Mouse (Mus musculus) T-helper 17 cell (primary cell): ENCODE data around the gene Dnajb1.

Experiments
- in situ Hi-C, 2 experiments: fragments of 300-600 bp; cut with MboI, MseI; formaldehyde crosslinking; loops; 1 replicate in 1 of 2; 2 replicates in 1 of 2; pipeline ENCODE4 v1.15.1; 2025; ENCODE audit warnings: high pct_unique_total_duplicates in 2 of 2

The Dnajb1 gene

DNA sequence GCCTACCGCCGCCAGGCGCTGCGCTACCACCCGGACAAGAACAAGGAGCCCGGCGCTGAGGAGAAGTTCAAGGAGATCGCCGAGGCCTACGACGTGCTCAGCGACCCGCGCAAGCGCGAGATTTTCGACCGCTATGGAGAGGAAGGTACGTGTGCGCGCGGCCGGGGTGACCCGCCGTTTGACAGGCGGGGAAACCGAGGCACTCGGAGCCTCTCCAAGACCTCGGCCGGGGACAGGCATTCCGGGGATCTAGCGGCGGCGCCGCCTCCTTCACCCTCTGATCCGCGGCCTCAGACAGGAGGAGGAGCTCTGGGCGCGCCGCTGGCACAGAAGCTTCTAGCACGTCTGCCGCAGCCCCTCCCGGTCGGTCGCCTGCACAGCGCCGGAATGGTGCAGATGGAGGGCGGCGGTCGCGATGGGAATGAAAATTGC is 421 bp downstream of the Dnajb1 start:
- in situ Hi-C loops = loop anchor here (5.0 to 25.0 kb wide), 4 partner anchors 44 to 1596 kb away; partner anchors contain the start of gene Gipc1 (in 1 of the 2)

DNA sequence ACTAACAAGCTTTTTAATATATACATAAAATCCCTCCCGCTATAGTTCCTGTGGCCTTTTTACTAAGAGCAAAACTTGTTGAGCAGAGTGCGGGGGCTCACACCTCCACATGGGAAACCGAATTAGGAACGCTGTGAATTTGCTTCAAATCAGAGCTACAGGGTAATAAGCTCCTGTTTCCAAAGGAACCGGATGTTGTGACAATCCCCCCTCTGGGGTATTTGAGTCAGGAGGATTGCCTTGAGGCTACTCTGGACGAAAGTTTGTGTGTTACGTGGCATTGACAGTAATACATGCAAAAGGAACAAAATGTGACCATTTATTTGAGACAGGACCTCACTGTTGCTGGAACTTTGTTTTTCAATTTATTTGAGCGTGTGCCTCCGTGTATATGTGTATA is 1.1 kb downstream of the Dnajb1 start:
- in situ Hi-C loops = loop anchor here (5.0 to 25.0 kb wide), 4 partner anchors 43 to 1597 kb away; partner anchors contain the start of gene Gipc1 (in 1 of the 2)

DNA sequence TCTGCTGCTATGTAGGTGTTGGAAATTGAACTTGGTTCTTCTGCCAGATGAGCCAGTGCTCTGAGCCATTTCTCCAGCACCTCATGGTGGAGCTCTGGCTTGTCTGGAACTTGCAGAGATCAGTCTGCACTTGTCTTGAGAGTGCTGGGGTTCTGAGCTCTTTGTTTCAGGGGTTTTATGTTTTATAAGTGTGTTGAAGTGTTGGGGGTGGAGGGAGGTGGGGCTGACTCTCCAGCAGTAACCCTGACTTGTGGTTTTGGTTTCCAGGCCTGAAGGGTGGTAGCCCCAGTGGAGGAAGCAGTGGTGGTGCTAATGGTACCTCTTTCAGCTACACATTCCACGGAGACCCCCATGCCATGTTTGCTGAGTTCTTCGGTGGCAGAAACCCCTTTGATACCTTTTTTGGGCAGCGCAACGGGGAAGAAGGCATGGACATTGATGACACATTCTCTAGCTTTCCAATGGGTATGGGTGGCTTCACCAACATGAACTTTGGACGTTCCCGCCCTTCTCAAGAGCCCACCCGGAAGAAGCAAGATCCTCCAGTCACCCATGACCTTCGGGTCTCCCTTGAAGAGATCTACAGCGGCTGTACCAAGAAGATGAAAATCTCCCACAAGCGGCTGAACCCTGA is 1.7 kb downstream of the Dnajb1 start:
- in situ Hi-C loops = loop anchor here (5.0 to 25.0 kb wide), 4 partner anchors 43 to 1597 kb away; partner anchors contain the start of gene Gipc1 (in 1 of the 2)

DNA sequence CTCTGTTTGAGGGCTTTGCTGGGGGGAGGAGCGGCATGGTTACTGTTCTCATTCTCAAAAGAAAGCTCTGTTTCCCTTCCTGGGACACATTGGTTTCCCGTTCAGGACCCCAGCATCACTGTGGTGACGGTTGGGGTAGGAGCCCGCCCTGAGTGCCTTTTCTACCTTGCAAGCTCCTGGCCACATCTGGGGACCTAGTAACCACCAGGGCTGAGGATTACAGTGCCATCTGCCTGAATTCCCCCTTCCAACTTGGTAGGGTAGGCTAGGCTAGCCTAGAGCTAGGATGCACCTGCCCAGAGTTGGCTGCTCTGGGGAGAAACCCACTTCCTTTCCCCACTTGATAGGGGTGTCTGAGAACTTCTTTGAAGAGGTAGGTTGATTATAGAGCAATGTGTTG is 3.9 kb downstream of the Dnajb1 start:
- in situ Hi-C loops = loop anchor here in 1 of 2 experiments (25.0 kb wide), 1 partner anchor 1600 kb away; no protein-coding TSS in a partner anchor

DNA sequence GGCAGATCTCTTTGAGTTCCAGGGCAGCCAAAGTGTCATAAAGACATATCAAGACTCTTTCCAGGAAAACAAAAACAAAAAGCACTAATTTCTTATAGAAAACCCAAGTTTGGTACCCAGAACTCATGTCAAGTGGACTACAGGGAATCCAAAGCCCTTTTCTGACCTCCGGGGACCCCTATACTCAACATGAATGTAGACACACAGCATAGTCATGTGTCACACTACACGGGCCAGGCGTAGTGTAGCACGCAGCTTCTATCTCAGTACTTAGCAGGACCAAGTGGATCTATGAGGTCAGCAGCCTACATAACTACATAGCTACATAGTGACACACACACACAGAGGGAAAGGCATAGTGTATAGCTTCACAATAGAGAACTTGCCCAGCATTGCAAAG is 5.7 kb downstream of the Dnajb1 start:
- in situ Hi-C loops = loop anchor here in 1 of 2 experiments (25.0 kb wide), 1 partner anchor 1601 kb away; no protein-coding TSS in a partner anchor

DNA sequence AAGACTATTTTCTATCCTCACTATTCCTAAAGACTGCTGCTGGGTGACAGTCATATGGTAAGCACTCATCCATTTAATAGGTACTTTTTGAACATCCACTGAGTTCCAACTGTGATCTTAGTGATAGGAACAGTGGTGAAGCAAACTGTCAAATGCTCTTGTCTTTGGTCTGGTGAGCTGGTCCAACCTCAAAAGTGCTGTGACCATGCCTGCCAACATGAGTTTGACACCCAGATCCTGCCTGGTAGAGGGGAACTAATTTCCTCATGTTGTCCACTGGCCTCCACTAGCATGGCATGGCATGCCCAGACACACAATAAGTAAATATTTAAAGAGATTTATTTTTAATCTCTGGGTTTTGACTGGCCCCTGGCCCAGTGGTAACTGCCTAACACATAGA is 8.6 kb downstream of the Dnajb1 start:
- in situ Hi-C loops = loop anchor here in 1 of 2 experiments (25.0 kb wide), 1 partner anchor 1604 kb away; no protein-coding TSS in a partner anchor

DNA sequence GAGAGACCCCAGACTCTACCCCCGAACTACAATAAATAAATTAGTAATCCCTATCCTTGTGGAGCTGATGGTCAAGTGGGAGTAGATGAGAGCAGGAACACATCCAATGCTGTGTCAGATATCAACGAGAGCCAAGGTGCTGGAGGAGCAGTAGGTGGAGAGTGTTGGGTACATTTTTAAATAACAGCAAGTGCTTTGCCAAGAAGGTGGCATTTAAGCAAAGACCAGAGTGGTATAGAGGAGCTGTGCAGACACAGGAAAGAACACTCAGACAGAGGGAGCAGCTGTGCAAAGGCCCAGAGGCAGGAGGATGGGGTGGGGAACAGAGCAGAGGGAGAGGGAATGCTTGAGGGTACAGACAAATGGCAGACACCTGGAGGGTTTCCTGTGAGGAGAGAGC is 9.1 kb downstream of the Dnajb1 start:
- in situ Hi-C loops = loop anchor here in 1 of 2 experiments (25.0 kb wide), 1 partner anchor 1605 kb away; no protein-coding TSS in a partner anchor

DNA sequence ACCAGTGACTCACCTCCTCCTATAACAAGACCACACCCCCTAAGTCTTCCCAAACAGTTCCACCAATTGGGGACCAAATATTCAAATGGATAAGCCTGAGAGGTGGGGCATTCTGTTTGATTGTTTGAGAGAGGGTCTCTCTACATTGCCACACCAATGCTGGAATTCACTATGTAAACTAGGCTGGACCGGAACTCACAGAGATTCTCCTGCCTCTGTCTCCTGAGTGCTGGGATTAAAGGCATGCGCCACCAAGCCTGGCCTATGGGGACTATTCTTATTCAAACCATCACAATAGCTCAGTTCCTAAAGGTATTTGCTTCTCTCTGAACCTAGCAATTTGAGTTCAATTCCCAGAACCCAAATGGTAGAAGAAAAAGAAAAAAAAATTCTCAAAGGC is 10.6 kb downstream of the Dnajb1 start:
- in situ Hi-C loops = loop anchor here in 1 of 2 experiments (25.0 kb wide), 1 partner anchor 1606 kb away; no protein-coding TSS in a partner anchor

DNA sequence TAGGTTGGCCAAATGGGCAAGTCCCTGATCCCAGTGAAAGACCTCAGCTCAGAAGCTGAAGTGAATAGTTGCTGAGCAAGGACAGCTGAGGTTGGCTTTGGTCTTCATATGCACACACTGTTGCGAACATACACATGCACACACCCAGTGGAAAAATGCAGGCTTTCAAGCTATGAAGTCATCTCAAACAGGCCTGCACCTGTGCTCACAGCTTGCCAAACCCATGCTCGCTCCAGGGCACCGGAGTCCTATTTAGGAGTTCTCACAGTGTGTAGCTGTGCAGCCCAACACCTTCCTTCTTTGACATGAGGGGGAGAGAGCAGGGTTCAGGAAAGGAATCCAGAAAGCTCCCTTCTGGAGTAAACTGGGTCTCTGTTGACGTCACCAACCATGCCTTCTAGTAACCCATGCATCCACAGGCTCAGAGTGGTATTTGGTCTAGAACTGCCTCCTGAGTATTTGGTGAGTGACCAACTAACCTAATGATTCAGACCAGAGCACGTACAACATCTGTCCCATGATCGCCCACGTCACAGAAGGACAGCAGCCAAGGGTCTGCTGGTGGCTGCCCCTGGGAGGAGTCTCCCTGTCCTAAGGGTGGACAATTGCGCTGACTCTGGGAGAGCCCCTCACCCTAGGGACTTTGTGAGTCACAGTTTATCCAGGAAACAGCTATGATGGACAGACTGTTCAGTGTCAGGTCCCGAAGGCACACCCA is 11.7 kb downstream of the Dnajb1 start:
- in situ Hi-C loops = loop anchor here (10.0 to 25.0 kb wide), 2 partner anchors 135 to 1607 kb away; no protein-coding TSS in a partner anchor

DNA sequence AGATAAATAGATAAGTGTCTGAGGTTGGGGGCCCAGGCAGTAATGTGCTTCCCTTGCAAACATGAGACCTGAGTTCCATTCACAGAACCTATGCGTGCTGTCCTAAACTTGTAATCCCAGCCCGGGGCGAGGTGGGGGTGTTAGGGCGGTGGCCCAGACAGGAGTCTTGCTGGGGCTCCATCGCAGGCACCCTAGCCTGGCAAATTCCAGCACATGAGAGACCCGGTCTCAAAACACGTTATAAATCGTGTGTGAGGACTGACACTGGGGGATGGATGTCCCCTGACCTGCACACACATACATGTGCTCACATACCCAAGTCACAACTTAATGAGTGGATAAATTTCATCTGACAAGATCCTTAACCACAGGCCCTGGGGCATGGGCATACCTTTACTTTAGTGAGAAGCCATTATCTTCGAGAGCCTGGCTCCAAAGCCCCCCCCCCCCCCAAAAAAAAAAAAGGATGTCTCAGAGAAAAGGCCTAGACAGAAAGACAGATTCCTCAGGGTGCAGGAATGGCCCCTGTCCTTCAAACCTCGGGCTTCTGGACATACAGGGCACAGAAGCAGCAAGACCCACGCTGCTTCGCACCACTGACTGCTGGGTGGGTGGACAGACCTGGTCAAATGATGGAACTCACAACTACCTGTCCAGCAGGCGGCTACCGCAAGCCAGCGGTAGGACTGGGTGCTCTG is 13.8 kb downstream of the Dnajb1 start:
- in situ Hi-C loops = loop anchor here (10.0 to 25.0 kb wide), 2 partner anchors 137 to 1610 kb away; no protein-coding TSS in a partner anchor

DNA sequence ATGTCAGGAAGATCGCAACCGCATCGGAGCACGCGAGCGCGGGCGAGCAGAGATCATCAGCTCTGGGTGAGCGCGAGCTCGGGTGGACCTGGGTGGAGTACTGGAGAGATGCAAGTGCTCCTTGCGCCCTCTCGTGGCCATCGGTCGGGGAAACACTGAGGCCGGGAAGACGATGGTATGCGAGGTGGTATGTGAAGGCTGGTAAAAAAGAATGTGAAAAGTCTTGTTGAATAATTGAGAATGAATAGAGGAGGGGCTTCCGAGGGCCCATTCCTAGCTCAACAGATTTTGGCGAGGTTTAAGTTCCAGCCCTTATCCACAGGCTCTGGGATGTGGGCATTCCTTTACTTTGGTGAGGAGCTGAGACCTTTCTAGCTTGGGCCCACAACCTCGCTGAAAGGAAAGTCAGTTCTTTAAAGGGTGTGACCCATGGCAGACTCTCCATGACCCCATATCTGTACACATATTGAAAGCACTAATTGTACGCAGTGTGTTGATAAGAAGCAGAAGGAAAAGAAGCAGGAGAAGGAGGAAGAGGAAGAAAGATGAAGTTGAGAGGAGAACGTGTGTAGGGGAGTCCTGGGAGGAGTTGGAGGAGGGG is 14.5 kb downstream of the Dnajb1 start:
- in situ Hi-C loops = loop anchor here (10.0 to 25.0 kb wide), 2 partner anchors 138 to 1610 kb away; no protein-coding TSS in a partner anchor

DNA sequence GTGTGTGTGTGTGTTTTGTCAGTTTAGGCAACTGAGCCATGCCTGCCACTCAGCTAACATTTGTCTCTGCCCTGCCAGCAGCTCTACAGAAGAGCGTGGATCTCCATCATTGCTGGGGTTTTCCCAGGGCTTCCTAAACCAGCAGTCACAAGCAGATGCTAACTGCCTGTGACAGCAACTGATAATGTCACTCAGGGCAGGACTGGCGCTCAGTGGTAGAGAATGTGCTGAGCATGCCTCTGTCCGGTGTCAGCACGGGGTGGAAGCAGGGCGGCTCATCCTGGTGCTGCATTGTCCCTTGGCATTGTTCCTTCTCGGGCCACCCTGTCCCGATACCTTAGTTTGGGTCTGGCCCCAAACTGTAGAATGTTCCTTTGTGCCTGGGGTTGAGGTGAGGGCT is 15.6 kb downstream of the Dnajb1 start:
- in situ Hi-C loops = loop anchor here (10.0 to 25.0 kb wide), 2 partner anchors 139 to 1611 kb away; no protein-coding TSS in a partner anchor

DNA sequence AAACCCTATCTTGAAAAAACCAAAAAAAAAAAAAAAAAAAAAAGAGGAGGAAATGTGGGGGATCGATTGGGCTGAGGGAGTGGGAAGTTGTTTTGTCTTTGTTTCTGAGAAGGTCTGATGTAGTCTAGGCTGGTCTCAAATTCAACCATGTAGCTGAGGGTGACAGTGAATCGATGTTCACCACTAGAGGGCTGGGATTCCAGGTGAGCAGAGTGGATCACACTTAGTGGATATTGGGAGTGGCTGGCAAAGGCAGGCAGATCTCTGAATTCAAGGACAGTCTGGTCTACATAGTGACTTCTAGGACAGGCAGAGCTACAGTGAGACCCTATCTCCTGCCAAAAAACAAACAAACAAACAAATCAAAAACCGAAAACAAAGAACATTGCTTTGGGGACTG is 16.7 kb downstream of the Dnajb1 start:
- in situ Hi-C loops = loop anchor here (10.0 to 25.0 kb wide), 2 partner anchors 140 to 1612 kb away; no protein-coding TSS in a partner anchor

DNA sequence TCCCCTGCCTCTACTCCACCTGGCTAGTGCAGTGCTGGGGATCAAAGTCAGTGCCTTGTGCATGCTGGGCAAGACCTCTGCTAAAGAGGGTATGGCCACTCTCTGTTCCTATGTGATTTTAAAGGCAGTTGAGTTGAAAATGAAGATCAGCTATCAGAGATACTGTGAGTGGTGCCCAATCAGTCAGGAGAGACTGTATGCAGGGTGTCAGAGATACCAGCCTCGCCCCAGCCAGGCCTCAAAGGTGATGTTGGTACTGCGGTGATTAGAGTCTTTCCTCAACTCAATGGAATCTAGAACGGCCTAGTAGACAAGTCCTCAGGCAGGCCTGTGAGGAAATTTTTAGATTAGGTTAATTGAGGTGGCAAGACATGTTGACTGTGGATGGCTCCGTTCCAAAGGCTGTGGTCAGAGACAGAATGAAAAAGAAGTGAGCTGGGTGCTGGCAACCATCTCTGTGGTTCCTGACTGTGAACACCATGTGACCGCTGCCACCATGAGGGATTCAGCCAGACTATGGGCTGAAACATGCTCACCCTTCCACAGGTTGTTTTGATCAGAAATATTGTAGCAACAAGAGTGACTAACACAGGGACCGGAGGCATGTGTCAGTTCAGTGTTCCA is 17.8 kb downstream of the Dnajb1 start:
- in situ Hi-C loops = loop anchor here in 1 of 2 experiments (10.0 kb wide), 1 partner anchor 141 kb away; no protein-coding TSS in a partner anchor

DNA sequence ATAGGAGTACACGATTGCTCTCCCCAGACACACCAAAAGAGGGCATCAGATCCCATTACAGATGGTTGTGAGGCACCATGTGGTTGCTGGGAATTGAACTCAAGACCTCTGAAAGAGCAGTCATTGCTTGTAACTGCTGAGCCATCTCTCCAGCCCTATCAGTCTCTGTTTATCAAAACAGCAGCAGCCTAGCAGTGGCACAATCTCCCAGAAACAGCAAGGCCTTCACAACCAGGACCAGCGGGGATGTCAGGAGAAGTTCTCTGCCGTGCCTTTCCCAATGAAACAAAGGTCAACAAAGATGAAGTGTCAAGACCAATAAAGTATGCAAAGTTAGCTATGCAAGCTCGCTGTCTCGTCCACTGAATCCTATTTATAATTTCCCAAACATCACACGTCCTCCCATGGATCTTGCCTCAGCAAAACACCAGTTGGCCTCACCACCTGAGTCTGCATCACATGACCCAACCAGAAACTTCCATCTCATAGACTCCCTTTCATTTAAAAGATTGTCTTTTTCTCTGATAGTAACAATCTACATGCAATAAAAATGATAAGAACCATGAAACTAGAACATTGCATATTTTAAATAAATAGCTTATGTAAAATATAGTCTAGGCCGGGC is 24.2 kb downstream of the Dnajb1 start:
- in situ Hi-C loops = no loop called here

DNA sequence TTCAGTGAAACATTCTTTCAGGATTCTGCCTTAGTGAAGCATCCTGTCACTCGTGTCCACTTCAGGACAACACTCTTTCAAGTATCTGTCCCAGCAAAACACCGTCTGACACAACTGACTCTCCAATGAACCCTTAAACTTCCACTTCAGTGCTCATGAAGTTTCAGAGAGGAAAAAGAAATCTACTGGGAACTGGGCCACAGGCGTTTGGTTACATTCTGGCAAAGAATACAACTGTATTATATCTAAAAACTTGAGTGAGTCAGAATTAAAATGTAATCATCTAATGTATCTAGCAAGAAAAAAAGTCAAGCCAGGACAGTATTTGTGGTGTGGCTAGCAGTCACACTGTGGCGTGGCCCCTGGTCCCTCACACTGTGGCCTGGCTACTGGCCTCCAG is 30.9 kb downstream of the Dnajb1 start:
- in situ Hi-C loops = no loop called here

DNA sequence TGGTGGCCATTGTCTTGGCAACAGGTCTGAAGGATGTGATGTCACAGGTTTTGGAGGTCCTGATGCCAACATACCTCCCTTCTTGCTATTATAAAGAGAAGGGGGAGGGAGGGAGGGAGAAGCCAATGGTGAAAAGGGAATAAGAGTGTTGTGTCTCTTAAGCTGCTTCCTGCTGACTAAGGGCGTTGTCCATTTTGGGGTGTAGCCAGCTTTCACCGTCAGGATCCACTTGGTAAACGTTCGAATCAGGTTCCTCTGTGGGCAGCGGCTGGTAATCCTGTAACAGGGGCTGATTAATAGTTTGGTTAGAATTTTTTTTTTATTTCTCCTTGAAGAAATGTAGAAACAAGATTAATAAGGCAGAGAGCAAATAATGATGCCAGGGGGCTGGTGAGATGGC is 31.7 kb downstream of the Dnajb1 start:
- in situ Hi-C loops = no loop called here

DNA sequence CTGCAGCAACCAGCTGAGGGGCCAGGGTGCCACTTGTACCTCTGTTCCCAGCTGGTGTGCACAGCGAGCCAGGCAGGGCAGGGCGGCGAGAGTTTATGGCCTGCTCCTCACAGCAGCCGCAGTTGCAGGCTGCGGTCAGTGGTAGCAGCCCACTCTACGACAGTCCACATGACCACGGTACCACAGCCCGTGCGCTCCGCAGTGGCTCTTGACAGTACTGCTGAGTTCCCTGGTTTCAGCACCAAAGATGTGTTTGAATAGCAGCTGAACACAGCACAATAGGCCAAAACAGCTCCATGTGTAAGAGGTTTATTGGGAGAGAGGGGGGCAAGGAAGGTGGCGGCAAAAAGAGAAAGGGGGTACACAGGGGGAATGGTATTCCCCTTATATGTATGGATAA is 39.5 kb downstream of the Dnajb1 start:
- in situ Hi-C loops = no loop called here

DNA sequence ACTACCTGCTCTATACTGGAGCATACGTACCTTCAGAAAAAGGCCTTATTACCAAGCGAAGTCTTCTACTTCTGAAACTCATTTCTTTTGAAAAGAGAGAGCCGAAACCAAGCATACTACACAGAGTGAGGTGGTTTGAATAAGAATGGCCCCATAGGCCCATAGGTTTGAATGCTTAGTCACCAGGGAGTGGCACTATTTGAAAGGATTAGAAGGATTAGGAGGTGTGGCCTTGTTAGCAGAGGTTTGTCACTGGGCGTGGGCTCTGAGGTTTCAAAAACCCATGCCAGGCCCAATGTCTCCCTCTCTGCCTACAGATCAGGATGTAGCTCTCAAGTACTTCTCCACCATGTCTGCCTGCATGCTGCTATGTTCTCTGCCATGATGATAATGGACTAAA is 40.0 kb downstream of the Dnajb1 start:
- in situ Hi-C loops = no loop called here

DNA sequence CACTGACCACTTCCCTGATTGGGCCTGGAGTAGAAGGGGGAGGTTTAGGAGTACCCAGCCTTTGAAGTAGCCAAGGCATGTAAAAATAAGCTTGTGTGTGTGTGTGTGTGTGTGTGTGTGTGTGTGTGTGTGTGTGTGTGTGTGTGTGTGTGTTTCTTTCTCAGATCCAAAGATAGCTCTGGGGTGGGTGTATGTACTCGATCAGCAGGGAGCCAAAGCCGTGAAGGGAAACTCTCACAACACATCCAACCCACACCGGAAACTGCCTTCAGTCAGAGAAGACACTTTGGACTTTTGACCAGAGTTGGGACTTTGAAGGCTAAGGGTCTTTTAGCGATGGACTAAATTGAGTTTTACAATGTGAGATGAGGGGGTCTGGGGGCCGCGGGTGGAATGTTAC is 41.7 kb downstream of the Dnajb1 start:
- in situ Hi-C loops = loop anchor here in 1 of 2 experiments (5.0 kb wide), 1 partner anchor 42 kb away; the partner anchor contains the start of genes Dnajb1 and Tecr
